Mouse (Mus musculus): ENCODE measurements around the gene Plcb1.

Gene Plcb1

DNA sequence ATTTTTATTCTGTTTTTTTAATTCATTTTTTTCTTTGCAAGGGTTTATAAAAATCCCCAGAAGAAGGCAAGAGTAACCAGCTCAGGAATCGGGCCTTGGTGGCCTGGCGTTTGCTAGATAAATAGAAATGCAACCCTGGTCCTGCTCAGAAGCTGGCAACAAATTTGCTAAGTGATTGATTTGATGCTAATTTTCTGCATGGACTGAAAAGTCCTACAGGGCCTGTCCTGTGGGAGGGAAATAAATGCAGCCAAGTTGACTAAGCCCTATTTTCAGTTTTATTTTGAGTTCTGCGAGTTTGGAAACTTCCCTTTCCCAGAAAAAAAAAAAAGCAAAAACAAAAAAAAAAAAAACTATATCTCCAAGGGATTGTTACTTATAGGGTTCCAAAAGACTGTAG, 433.5 kb downstream of the Plcb1 start:
- no peak for DNase-seq

GRCm38 (mm10) chr2:135225604-135226025, 439.7 kb downstream of the Plcb1 start:
- DNase-seq, result peak; percentile 41

DNA sequence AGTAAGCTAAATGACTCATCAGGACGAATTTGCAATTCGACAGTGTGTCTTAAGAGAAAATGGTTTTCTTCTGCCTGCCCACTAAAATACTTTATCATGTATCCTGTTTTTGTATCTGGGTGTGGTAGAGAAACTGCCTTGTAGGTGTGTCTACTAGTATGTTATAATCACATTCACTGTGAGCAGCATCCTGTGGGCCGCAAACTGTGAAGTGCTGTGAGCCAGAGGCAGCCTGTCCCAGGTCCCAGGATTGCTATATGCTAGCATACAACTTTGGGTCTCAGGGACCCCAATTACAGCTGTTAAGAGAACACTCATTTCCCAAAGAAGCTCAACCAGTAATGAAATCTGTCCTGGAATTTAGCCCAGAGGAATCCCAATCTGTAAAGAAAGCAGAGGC, 444.4 kb downstream of the Plcb1 start:
- no peak for DNase-seq

DNA sequence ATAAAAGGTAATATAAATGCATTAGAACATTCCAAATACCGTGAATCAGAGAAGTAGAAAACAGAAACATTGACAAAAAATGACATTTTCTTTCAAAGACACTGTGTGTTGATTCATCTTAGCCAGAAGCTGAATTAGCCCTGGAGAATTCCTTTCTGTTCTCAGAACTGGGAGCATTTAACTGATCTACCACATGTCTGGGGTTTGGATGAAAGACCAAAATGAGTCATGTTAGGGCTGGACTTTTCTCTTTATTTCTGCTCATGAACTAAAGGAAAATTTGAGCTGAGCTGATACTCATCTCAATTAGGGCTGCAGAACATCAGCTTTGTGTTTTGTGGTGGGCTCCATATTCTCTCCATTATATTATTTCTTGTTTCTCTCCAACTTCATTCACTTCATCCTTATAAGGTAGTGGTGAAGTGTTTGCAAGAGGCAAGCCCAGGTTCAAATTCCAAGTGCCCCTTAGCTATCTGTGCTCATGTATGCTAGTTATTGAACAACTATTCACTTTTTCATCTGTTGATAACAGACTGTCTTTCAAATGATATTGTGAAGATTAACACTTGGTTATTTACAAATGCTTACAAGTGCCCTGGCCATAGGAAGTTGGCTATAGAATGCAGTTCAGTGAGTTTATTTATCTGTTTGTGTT, 456.9 kb downstream of the Plcb1 start:
- DNase-seq, result no peak

DNA sequence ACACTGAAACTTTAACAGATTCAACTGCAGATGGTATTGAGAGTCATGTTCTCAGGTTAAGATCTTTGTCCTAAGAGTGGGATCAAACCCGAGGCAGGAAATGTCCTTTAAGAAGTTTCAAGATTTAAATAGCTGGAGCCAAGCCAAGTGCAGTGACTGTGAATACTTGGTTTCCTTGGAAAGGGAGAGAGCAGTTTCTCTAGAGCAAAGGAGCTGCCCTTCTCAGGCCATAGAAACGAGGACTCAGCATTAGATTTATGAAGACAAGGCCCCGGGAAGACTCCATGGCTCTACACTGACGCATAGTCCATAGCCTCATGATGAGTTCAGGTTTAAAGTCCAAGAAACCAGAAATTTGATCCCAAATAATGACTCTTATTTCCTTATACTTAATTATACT, 457.9 kb downstream of the Plcb1 start:
- no peak for DNase-seq

DNA sequence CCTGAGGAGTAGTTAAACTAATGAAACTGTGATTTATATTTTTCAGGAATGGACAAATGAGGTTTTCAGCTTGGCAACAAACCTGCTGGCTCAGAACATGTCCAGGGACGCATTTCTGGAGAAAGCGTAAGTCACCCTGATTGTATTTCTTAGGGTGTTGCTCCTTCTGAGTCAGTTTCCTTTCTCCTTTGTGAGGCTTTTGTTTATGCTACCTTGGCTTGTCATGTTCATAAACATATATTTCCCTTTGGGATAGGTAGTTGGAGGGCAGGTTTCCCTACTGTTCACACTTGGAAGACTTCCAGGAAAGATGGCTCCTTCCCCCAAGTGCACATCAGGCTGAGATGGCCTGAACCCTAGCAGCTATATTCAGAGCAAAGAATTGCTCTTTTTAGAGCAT, 464.1 kb downstream of the Plcb1 start:
- DNase-seq, result peak; percentile 6

GRCm38 (mm10) chr2:135251821-135252315, 466.0 kb downstream of the Plcb1 start:
- peak; percentile 5 for DNase-seq

GRCm38 (mm10) chr2:135259136-135259535, 473.3 kb downstream of the Plcb1 start:
- DNase-seq, result peak; percentile 65

GRCm38 (mm10) chr2:135263943-135264342, 478.1 kb downstream of the Plcb1 start:
- DNase-seq, result peak; percentile 17

GRCm38 (mm10) chr2:135274949-135275348, 489.1 kb downstream of the Plcb1 start:
- DNase-seq, result peak; percentile 12

GRCm38 (mm10) chr2:135278506-135278905, 492.6 kb downstream of the Plcb1 start:
- DNase-seq, result no peak

GRCm38 (mm10) chr2:135279026-135279425, 493.2 kb downstream of the Plcb1 start:
- DNase-seq, result no peak

DNA sequence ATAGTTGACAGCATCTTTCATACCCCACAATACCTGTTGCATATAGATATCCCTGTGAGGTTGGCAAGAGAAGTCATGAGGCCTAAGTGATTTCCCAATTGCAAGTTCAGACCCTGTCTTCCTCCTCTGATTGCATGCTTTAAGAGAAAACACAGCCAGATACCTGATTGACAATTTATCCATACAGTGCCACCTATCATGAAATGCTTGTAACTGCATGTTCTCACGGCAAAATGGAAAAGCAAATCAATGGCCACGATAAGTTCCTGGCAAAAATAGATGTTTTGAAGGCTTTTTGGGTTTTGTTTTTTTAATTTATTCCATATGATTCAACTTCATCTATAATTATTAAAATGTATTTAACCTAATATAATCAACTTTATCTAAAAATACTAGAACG, 497.9 kb downstream of the Plcb1 start:
- no peak for DNase-seq

DNA sequence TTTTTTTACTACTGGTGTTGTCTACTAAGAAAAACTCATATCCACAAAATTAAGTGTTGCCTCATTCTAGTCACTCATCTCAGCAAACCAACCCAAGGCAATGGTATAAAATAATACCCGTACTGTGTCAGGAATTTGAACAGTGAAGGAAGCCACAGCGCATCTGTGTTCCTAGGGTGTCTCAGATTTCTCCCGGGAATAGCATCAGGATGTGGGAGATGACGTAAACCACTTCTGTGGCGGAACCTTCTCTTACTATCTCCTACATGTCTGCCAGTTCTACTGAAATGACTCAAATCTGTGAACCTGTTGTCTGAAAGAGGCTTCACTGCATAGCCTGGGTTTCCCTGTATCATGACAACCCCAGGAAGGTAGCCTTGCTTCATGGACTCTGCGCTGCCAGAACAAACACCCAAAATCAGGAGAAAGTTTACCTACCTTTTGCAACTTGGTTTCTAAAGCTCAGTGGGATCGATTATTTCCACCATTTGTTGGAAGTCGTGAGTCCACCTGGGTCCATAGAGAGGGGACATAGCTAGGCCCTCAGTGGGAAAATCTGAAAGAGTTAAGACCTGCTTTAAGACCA, 510.4 kb downstream of the Plcb1 start:
- no peak for DNase-seq

DNA sequence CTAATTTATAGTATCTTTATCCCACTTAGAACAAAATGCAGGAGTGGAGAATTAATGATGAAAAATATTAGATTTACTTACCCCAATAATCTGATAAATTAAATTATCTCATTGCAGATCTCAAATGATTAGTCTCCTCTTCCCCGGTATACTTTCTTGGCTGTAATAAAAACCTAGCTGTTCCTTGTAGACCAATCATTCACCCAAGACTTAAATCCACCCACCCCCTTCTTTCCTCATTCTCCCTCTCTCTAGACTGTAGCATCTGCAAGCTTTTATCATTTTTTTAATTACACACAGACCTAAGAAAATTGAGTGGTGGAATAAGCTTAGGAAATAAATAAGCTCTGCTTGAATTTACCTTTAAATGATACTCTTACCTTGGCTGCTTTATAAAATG, 514.6 kb downstream of the Plcb1 start:
- DNase-seq, result no peak

DNA sequence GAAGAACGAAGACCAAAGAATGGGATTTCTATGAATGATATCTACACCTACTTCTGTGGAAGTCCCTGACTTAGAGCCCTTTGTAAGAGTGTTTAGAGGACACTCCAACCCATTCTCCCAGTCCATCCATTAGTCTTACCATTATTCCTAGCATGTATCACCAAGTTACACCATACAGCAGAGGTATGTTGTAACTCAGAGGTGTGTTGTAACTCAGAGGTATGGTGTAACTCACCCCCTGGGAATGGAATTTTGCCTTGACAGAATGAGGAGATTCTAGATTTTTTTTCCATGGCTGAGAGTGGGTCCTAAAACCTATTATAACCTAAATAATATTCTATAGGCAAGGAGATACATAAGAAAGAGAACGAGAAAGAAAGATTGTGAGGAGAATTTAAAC, 516.6 kb downstream of the Plcb1 start:
- DNase-seq, result no peak

- DNase-seq, result no peak
Measured at GRCm38 (mm10) chr2:135305186-135305585, 519.3 kb downstream of the Plcb1 start.

DNA sequence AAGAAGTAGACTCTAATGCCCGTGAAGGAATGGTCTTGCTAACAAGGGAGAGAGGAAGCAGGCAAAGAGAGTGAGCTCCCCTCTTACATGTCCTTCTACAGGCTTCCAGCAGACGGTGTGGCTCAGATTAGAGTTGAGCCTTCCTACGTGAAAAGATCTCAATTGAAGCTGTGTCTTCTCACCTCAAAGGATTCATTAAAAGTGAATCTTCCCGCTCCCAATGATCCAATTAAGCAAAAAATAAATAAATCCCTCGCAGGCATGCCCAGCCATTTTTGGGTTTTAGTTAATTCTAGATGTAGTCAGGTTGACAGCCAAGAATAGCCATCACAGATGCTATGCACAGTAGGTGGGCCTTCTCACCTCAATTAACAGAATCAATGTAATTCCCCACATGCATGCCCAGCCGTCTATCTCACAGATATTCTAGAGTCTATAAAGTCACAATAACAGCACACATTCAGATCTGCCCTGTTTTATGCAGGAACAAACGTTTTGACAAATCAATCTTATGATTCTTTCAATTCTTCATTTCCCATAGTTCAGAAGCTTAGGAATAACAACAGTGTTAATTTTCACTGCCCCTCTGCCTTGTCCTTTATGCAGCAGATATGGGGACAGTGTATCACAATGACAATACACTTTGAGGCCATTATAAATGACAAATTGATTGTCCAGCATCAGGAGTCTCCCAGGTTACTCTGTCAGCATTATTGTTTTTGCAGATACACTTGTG, 520.0 kb downstream of the Plcb1 start:
- DNase-seq, result no peak

DNA sequence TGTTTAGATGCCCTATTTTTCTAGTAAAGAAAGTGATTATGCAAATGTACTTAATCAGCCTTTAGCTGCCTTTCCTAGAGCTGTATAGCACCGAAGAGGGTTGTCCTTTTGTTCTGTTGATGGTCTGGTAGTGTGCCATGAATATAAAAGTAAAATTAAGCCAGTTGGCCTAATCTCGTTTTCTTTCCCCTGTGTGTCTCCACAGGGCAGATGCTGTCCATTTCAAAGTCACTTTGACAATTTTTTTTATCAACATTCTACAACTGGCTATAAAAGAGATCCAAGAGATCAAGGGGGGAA, 520.6 kb downstream of the Plcb1 start:
- DNase-seq, result no peak

GRCm38 (mm10) chr2:135307787-135308186, 521.9 kb downstream of the Plcb1 start:
- DNase-seq, result no peak

GRCm38 (mm10) chr2:135315980-135316379, 530.1 kb downstream of the Plcb1 start:
- no peak for DNase-seq

DNA sequence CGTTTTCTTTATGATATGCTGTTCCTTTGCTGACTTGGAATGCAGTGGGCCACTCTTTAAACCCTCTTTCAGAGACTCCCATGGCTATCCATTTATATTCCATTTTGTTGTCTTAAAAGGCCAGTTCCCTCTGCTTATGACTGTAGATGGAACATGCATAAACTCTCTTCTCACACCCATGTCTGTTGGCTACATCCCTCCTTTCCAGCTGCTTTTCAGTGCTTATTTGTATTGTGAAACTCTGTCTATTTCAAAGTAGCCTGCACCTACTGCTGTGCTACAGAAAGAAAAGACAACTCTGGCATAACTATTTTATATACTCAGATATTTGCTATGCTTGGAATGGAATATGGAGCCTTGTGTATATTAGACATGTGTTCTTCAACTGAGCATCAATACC, 532.3 kb downstream of the Plcb1 start:
- peak; percentile 5 for DNase-seq

GRCm38 (mm10) chr2:135323276-135323954, 537.5 kb downstream of the Plcb1 start:
- DNase-seq, result no peak

GRCm38 (mm10) chr2:135323955-135324302, 538.1 kb downstream of the Plcb1 start:
- DNase-seq, result peak; percentile 87

All from lung, postnatal 10 days (tissue).